Mouse (Mus musculus): Measurements from ENCODE around the gene Crygn.
"Not testable (repeated sequence)": the region's sequence is repeated elsewhere in the genome, so short reads cannot be mapped to it uniquely, and the experiment has no call there.

The Crygn gene

DNA sequence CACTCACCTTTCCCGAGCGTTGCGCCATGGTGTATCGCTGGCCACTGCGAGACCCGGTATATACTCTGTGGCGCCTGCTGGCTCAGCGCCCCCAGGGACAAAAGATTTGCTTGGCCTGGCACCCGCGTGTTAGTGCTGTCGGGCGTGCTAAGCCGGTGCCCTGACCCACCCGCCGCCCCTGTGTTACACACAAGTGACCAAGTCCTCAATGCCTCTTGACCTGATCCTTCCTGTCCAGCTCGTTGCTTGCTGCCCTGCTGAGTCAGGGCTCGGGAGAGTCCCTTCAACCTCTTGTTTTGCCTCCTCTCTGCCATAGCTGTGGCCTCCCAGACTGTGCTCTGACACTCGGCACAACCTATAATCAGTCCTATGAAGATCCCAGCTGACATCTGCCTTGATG, at the start of gene Crygn:
TSS of gene Crygn (minus strand) at position 193 of the 400 bp plus-strand sequence.
- DNase-seq (ENCODE audit: low spot score in 2 of 2) = no peak

DNA sequence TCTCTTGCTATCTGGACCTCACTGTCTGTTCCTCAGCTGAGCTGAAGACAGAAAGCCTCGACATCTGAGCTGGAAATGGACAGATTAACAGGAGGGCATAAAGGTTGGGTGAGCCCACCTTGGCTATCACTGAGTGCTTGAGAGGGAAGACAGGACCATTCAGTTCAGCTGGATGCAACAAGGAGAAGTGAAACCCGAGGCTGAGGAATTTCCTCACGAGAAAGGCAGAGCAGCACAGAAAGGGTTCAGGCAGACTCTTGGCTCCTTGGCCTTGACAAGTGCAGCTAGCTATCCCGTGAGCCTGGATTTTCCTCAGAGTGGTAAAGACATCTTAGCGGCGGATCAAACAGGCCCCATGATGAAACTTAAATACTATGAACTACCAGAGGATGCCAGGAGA, 47.4 kb upstream of the Crygn start:
- DNase-seq (ENCODE audit: low spot score in 2 of 2) = no peak

DNA sequence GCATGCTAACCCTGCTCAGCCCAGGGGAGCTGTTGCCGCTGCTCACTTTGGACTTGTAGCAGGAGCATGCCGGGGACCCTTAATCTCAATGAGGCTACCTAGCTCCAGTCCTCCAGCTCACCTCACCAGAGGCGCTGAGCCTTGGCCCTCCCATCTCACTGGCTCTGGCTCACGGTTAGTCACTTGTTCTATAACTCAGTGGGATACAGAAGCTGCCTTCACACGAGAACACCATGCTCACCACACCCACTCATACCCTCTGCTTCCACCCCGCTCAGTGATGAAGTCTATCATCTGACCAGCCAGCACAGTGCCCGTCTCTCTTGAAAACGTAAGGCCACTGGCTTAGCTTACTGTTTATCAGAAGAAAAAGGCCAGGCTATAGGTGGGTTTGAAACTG, 46.9 kb upstream of the Crygn start:
- no peak for DNase-seq (ENCODE audit: low spot score in 2 of 2)

DNA sequence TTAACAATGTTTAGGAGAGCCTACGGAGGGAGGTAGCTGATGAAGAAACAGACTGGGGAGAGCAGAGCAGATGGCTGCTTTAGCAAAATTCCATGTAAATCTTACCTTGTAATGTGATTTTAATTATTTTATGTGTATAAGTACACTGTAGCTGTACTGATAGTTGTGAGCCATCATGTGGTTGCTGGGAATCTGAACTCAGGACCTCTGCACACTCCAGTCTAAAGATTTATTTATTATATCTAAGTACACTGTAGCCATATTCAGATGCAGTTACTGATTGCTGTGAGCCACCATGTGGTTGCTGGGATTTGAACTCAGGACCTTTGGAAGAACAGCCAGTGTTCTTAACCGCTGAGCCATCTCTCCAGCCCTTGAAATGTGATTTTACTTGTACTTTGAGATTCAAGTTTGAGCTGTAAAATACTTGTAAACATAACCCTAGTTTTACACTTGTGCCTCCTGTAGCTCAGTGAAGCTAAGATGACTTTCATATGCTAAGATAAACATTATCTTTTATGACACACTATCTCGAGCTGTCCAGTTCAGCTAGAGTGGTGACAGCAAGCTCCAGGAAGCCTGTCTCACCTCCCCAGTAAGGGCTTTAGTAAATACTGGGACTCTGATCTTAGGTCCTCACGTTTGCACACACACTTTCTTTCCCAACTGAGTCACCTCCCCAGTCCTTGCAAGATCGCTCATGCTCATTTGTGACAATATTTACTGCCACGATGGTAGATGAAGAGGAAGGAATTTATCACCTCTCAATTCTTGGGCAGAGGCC, 44.2 kb upstream of the Crygn start:
- no peak for DNase-seq (ENCODE audit: low spot score in 2 of 2)

DNA sequence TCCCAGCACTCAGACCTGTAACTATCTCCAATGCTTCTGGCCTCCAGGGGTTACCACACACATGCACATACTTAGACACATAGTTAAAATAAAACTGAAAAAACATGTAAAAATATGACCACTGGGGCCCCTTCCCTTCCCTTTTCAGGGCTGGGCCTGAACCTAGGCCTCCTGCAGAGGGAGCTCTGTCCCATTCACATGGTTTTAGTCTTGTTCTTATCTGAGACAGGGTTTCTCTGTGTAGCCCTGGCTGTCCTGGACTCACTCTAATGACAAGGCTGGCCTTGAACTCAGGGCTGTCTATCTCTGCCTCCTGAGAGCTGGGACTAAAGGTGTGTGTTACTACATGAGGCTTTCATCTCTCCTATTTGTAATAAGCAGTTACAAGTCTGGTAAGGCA, 42.6 kb upstream of the Crygn start:
- DNase-seq (ENCODE audit: low spot score in 2 of 2) = no peak

DNA sequence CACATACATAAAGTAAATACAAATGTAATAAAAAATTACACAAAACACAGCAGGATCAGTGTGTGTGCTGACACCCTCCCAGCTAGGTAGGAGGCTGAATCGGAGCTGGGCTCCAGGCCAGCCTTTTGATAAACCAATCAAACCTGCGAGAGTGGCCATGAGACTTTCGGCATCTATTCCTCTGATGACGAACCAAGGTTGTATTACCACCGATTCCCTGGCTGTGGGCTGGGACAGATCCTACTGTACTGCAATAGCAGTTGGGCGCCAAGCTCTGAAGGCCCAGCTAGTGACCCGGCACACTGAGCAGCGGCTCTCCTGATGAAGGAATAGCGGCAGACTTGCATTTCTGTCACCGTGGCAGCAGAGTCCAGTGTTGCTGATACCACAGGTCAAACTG, 40.8 kb upstream of the Crygn start:
- no peak for DNase-seq (ENCODE audit: low spot score in 2 of 2)

DNA sequence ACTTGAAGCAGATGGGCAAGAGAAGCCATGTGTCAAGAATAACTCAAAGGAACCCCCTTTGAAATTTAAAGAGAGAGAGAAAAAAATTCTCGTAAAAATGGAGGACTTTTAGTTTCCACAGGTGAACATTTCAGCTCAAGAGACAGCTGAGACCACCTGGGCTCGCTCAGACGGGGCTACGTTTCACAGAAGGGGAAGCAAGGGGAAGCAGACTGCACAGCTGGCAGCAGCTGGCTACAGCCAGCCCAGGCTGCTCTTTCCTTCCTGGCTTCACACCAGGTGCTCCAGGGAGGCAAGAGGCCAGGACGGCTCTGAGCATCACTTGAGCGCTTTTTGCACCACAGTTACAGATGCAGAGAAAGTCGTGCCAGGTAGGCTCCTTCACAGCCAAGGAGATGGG, 40.0 kb upstream of the Crygn start:
- DNase-seq (ENCODE audit: low spot score in 2 of 2) = no peak

DNA sequence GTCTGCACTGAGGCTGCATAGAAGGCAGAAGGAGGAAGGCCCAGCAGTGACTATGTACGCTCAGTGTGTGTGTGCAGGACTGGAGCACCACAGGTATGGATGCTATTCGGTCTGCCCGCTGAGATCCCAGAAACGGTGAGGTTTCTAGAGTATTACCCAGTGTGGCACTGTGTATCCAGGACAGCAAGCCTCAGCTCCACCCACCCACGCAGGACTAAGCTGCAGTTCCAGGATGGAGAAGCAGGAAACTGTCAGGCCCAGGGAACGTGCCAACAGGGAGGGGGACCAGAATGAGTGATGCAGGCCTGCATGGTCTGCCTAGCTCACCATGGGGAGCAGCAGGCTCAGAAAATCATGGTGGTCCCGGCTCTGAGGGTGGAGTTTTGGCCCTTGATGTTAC, 35.2 kb upstream of the Crygn start:
- DNase-seq (ENCODE audit: low spot score in 2 of 2) = no peak

DNA sequence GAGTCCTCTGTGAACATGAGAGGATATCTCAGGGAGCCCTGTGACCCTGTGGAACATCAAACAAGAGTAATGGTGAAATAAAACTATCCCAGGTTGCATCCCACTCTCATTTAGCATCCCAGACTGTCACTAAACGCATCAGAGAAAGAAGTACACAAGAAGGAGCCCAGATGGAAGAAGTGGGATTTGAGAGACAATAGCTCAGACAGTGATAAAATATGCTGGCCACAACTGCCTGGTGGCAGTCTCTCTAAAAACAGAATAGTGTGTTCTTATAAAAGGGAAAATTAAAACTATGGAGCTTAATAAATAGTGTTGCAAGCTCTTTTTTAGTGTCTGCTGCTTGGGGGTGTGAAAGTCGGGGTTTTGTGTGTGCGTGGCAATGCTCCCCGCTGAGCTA, 25.1 kb upstream of the Crygn start:
- no peak for DNase-seq (ENCODE audit: low spot score in 2 of 2)

DNA sequence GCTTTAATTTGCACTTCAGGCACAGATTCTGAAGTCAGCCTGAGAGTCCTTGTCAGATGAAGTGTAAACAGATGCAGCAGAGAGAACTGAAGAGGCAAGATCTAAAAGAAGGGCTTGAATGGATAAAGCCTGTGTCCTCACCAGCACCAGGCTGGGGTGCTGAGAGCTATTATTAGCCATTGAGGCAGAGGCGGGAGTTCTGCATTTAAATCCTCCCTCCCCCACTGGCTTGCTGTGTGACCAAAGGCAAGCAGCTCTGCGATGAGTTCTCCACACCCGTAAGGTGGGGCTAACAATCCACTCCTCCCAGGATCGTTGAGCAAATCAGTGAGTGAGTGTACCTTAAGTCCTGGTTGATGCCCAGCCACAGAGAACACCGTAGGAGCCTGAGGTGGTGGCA, 23.2 kb upstream of the Crygn start:
- DNase-seq (ENCODE audit: low spot score in 2 of 2) = peak; percentile 44 to 70

DNA sequence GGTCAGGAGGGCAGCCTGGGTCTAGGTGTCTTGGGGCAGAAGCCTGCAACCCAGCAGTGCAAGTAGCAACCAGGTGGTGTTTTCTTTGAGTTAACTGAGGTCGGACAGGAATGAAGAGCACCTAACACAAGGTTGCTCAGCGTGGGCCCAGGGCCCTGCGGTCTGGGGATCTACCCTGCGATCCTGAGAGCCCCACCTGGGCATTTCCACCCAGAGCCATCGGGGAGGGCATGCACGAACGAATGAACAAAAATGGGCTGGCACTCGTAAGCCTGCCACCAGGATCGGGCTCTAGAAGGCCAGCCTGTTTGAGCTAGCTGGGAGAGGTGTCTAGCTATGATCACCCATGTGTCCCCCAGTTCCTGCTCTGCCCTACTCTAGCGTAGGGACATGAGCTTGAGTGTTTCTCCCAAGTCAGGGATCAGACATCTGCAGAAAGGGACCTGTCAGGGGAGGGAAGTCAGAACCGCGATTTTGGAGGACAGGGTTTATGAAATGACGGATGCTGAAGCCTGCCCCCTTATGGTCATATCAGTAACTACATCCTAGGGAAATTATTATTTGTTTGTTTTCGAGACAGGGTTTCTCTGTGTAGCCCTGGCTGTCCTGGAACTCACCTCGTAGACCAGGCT, 22.2 kb upstream of the Crygn start:
- DNase-seq (ENCODE audit: low spot score in 2 of 2) = no peak

DNA sequence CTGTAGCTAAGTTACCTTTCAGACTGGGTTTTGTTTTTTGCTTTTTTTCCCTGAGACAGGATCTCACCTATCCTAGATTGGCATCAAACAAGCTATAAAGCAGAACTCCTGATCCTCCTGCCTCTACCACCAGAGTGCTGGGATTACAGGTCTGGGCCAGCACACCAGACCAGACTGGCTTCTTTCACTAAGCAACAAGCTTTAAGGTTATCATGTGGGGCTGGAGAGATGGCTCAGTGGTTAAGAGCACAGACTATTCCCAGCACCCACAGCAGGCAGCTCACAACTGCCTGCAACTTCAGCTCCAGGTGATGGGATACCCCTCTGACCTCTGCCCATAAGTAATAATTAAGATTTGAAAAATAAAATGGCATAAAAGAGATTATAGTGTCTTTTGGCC, 21.5 kb upstream of the Crygn start:
- no peak for DNase-seq (ENCODE audit: low spot score in 2 of 2)

DNA sequence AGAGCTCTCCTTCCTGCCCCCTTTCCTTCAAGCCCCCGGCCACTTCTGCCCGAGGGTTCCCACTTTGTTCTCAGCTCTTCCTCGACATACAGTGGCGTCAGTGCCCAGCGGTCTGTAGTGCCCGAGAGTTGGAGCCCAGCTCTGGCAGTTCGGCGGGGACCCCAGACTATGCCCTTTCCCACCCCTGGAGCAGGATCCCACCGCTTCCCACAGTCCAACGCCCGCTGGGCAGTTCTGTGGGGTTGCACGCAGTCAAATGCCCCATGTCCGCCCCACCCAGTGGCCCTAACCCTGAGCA, 21.0 kb upstream of the Crygn start:
- no peak for DNase-seq (ENCODE audit: low spot score in 2 of 2)

DNA sequence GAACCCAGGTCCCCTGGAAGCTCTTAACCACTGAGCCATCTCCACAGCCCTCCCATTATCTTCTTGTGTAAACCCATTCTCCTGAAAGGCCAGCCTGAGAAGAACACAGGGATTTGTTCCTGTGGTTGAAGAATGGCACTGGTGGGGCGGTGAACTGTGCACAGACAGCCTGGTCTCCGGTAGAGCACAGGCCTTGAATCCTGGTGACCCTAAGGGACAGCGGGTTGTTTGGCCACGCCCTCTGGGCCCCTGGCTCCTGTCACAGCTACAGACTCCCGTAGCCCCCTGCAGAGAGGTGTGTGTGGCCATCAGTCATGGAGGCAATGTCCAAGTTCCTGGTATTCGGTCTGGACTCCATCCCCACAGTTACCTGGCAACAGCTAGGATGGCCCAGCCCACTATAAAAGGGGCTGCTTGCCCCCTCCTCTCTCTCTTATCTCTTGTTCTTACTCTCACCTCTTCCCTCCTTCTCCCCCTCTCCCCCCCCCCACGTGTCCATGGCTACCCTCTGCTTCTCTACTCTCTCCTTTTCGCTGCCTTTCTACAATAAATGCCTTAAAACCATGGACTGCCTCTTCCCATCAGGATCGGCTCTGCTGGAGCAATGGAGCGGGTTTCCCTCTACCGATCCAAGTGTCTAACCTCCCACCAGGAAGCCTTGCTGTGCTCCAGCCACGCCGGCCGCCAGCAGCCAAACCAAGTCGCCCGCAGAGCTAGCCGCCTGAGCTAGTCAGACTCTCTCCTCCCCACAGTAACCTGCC, 20.5 kb upstream of the Crygn start:
- no peak for DNase-seq (ENCODE audit: low spot score in 2 of 2)

DNA sequence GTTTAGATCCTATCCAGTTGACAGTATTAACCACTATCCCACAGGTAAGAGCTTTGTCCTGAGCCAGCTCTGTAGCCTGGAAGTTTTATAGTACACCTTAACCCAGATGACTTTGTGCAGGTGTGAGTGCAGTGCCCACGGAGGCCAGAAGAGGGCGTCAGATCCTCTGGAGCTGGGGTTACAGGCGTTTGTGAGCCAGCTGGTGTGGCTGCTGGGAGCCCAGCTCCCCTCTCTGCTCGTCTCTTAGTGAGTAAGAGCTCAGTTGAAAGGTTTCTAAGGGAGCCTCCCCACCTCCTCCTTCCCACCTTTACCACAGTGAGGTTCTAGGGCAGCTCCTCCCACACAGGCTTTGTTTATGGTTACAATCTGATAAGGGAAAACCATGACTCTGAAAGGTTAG, 18.9 kb upstream of the Crygn start:
- no peak for DNase-seq (ENCODE audit: low spot score in 2 of 2)

DNA sequence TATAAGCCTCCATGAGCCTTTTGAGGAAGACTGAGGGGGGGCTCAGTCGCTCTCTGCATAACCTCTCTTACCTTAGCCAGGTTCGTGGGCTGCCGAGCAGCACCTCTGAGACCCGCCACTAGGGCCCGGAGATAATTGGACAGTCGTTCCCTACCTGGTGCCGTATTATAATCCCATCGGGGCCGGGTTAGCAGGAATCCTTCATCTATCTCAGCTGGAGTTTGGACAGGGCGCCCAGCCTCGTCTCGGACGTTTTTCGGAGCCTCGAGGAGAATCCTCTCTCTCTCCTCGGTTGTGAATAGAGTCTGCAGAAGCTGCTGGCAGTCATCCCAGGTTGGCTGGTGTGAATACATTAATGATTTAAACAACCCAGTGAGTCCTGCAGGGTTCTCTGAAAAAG, 16.7 kb upstream of the Crygn start:
- not testable (repeated sequence) for DNase-seq (ENCODE audit: low spot score in 2 of 2)

DNA sequence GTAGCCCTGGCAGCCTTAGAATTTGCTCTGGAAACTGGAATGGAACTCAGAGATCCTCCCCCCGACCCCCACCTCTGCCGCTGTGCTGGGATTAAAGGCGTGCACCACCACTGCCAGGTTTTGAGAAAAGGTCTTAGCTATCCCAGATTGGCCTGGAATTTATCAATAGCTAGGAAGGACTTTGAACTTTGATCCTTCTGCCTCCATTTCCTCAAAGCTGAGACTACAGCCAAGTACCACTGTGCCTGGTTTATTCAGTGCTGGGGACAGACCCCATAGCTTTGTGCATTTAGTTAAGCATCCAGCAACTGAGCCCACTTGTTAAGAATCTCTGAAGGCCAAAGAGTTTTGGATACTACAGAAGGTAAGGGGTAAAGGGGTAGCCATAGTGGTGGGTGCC, 877 bp downstream of the Crygn start:
- DNase-seq (ENCODE audit: low spot score in 2 of 2) = no peak

DNA sequence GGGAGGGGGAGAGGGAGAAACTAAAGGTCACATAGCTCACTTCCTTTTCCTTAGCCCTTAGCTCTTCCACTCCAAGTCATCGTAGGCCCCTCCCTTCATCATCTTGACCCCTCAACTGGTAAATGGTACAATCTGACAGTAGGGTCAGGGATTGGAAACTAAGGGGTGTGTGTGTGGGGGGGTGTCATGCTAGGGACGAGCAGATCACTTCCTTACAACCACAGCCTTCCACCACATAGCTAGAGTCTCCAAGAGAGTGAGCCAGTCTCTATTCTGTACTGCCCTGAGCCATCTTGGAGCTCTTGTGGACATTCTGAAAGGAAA, 5.7 kb downstream of the Crygn start:
- DNase-seq (ENCODE audit: low spot score in 2 of 2) = no peak

DNA sequence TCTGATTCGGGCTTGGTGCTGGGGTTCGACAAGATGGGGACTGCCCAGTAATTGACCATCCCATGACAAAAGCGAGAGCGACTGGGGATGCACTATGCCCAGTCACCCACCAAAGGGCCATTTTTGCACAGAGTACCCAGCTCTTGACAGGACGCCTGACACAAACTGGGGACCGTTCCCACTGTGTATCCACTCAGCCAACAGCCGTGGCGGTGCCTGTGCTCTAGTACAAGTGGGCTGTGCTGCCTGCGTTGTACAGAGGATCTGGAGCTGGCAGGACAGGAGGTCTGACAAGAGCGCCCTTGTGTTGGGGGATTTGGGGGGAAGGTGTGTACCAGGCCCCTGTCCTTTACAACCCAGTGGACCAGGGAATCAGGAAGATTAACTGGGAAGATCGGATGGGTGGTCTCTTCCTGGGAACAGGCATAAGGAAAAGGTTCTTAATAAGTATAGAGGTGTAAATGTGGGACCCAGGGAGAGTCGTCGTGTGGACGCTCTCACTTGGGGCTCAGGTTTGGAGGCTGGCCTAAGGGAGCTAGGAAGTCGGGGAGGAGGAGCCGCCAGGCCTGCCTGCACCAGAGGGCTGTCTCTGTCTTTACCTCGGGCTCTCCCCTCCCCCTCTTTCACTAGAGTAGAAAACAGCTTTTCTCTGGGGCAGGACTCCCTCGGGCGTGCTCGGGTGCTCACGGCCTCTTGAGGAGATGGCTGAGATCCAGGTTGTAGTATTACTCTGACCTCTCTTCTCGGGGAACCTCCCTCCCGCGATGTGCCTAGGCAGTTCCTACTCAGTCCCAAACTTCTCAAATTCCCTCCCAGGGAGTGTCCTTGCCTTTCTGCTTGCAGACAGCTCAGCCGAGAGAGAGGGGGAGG, 6.3 kb downstream of the Crygn start:
- peak; percentile 32 to 40 for DNase-seq (ENCODE audit: low spot score in 2 of 2)

DNA sequence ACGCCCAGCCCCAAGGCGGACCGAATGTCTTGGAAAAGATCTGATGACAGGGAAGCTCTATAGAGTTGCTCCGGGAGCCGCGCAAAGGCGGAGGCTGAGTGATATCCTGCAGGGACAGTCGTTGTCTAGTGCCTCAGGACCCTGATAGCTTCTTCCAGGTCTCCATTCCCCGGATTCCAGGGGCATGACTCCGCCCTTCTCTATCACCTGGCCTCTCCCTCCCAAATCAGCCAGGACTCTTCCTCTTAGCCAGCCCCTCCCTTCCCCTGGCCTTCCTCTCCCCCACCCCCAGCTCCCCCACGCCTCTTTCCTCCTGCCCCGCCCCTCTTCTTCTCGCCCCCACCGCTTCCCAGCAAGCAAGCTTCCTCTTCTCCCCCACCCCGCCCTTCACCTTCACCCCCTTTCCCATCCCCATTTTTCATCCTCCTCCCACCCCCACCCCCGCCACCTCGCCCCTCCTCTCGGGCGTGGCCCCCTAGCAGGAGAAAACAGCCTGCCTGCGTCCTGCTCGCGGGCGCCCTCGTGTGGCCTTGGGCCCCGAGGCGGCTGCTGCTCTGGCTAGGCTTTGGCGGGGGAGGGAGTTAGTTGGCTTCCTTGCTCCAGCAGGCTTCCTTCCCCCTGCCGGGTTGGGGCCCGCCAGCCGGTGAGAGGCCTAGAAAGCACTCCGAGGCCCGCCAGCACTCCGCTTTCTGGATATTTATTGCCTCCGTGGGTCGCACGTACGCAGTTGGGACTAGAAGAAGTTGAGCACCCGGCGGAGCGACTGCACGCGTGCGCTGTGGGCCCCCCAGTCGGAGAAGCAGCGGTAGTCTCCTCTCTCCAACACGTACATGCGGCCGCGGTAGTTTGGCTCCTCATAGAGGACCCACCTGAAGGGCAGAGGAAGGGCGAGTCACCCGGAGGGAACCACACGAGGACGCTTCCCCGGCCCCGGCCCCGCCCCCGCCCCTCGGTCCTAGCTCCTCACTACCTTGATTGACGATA, 7.2 kb downstream of the Crygn start:
- peak; percentile 65 to 73 for DNase-seq (ENCODE audit: low spot score in 2 of 2)

DNA sequence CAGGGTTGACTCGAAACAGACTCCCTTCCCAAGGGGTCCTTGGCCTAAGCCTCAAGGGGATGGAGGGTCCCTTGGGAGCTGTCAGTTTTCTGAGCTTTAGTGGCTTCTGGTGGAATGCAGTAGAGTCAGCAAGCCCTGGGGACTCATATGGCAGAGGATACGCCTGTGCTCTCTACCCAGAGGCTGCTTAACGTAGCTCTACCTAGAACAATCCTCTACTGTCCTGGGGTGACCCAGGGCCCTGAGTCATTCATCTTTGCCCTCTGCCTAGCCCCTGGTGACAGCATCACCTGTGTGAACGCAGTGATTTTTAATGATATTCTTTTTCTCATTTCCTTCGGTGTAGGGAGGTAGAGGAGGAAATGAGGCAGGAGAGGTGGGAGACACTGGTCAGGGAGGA, 8.1 kb downstream of the Crygn start:
- DNase-seq (ENCODE audit: low spot score in 2 of 2) = no peak

Data from frontal cortex, postnatal 14 days (tissue).